Mouse (Mus musculus): Measurements from ENCODE around the gene Degs1.

DNA sequence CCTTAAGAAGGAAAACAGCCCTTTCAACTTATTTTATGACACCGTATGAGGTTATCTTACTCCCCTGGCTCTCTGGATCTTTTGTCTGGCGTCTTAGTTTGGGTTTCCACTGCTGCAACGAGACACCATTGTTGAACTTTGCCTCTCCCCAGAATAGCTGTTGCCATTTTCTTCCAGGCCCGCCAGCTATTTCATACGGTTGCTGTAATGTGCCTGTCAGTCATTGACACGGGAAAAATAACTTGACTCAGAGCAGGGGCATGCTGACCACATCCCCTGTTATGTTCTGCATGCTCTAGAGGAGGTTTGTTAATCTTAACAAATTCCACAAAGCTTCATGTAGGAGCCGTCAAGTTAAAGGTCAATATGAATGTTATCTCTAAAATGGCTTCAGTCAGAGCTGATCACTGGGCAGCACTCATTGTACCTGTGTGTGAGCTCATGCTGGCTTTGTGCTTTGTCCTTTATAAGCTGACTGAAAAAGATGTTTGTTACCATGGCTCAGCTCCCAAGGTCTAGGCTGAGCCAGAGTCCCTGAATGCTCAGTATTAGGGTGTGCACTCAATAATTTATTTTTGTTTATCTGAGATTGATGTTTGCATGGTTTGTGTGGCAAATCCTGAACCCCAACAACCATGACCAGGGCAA is 44.4 kb downstream of the Degs1 start:
- no peak for TF ChIP-seq CTCF (IDR thresholded peaks at IDR 0.05)
- TF ChIP-seq EP300 (IDR thresholded peaks at IDR 0.05), result no peak
